Mouse (Mus musculus) gastrocnemius, postnatal 4 days (tissue): ENCODE results near the gene Srgap1. TPM values are rescaled to one million over a fixed set of nuclear protein-coding genes. Genes with fewer than 3 reads are reported as not detected.

Experiments used
- DNase-seq, 2 experiments: peaks; one replicate each; pipeline ENCODE4 v3.0.0; 2021 to 2022; ENCODE audit warnings: low spot score in 2 of 2, mixed read lengths in 2 of 2
- long read RNA-seq, 2 experiments: library from polyadenylated mRNA; stranded (forward); transcript quantifications; one replicate each; pipeline ENCODE4 v2.0.0; 2021
- total RNA-seq, 2 experiments: library from RNA; stranded (reverse); gene quantifications; 2 replicates each; pipeline ENCODE4 v1.2.3; 2021

The Srgap1 gene
- 10 to 100 TPM; 13.3 to 14.1 TPM for total RNA-seq
- long read RNA-seq, experiment 1, full-length matches to known transcripts = 4 of 10 reads
- long read RNA-seq, experiment 1, partial matches to known transcripts = 3 of 10 reads
- long read RNA-seq, experiment 1, other reads (novel, unspliced or antisense) = 3 of 10 reads
- long read RNA-seq, experiment 2, full-length matches to known transcripts = 2 of 6 reads
- long read RNA-seq, experiment 2, partial matches to known transcripts = 4 of 6 reads
- long read RNA-seq, experiment 2, other reads (novel, unspliced or antisense) = 0 of 6 reads

DNA sequence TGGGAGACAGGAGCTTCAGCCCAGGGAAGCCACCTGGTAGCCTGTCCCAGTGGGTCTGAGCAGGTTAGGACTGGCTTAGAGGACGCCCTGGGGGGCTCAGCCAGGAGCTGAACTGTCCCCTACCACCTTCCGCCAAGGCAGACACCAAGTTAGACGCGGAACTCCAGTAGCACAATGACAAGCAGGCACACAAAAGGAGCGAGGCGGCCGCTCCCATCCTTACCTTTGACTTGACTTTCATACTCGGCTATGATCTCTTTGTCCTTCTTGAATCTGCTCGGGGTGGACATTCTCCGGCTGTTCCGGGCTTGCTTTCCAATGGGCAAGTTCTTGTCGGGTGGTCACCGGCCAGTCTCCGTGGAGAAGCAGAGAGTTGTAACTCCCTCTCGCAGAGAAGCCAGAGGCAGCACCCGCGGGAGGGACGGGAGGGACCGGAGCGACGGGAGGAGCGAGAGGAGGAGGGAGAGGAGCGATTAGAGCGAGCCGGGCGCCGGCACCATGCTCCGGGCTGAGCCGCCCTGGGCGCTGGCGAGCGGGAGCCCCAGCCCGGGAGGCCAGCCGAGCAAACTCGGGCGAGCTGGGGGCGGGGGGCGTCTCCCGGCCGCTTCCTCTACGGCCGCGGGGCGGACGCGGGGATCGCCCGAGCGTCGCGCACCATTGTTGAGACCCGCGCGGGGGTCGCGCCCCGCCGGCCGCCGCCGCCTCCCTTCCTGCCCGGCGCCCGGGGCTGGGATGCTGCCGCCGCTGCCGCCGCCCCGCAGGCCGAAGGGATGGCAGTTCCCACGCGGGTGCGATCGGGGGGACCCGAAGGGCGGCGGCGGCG, at the start of gene Srgap1:
TSS of gene Srgap1 (minus strand) at position 412 of the 823 bp plus-strand sequence.
- DNase-seq = peak; percentile 54 to 62

DNA sequence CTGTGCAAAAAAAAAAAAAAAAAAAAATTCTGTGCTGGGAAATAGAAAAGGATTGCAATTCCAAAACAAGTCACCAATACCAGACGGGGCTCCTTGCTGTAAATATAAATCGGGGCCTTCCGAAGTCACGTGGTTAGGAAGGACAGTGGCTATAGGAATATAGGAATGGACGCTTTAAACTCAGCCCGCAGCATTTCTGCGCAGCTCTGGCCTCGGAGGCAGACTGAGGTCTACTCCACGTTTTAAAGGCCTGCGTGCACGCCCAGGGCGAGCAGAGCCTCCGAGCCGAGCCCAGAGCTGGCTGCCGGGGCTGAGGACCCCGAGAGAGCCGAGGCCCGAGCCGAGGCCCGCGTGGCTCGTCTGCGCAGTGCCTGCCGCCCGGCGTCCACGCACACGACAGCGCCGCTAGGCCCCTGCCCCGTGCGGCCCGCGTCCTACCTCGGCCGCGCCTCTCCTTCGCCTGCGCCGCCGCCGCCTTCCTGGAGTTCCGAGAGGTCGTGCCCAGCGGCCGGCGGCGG, 49.4 kb upstream of the Srgap1 start:
- no peak for DNase-seq

- no peak for DNase-seq
These were observed 43.4 kb upstream of the Srgap1 start for GRCm38 (mm10) chr10:122090472-122090871.

DNA sequence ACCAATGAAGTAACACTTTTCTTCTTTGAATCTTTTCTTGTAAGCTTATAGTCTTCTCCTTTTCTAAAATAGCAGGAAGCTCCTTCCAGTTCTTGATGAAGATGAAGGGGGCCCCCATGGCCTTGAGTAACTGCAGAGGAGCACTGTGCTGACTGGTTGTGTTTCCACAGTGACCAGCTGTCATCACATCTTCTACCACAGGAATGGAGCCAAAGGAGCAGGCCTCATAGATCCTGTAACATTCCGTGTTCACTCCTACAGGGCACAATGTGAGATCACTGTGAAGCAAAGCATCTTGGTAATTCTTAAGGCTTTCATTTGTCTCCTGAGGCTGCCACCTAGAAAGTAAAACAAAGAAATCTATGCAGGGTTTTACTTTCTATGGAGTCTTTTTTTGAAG, 34.2 kb upstream of the Srgap1 start:
- DNase-seq = no peak

GRCm38 (mm10) chr10:122069153-122069552, 22.0 kb upstream of the Srgap1 start:
- DNase-seq = no peak

- no peak for DNase-seq
These were observed 8.7 kb upstream of the Srgap1 start for GRCm38 (mm10) chr10:122055826-122056225.

DNA sequence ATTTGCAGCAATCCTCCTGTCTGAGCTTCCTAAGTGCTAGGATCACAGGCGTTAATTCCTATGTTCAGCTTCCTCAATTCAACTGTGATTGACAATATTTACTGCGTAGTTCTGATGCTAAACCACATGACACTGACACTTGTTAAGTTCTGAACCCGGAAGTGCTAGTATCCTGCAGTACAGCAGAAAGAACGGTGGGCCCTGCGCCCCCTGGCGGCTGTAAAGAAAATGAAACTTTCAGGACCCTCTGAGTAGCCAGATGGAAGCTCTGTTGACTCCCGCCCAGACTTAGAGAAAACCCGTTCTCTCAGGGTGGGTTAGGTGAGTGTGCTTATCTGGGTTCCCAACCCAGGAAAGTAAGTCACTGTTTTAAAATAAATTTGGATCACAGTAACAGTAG, 7.4 kb upstream of the Srgap1 start:
- peak in 1 of 2 experiments; percentile 53 for DNase-seq

GRCm38 (mm10) chr10:122051831-122052230, 4.7 kb upstream of the Srgap1 start:
- DNase-seq = peak; percentile 71 to 81

DNA sequence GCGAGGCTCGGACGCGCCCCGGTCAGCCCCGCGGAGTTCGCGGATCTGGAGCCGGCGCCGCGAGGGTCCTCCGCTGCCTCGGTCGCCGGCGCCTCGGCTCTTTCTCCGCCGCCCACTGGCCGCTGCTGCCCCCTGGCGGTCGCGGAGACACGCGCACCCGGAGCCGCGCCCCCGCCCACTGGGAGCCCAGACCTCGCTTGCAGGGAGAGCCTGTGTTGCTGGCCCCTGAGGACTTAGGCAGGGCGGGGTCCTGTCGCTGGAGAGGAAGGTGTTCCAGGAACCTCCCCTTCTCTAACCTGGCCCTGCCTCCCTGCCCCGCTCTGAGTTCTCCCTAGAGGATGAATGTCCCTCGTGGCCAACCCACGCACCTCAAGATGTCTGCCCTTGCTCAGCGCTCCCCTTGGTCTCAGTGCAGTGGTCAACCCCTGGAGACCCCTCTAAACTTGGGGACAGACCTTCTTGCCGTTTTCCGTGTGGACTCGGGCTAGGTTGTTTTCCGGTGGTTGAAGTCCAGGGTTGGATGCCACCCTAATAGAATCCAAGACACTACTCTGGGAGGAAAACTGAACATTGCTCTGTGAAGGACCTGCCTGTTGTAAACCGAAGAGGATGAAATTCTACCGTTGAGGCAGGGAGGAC, 731 bp upstream of the Srgap1 start:
- peak; percentile 83 to 87 for DNase-seq

GRCm38 (mm10) chr10:122046511-122046903, 608 bp downstream of the Srgap1 start:
- DNase-seq = no peak

GRCm38 (mm10) chr10:122045946-122046345, 1.2 kb downstream of the Srgap1 start:
- DNase-seq = no peak

DNA sequence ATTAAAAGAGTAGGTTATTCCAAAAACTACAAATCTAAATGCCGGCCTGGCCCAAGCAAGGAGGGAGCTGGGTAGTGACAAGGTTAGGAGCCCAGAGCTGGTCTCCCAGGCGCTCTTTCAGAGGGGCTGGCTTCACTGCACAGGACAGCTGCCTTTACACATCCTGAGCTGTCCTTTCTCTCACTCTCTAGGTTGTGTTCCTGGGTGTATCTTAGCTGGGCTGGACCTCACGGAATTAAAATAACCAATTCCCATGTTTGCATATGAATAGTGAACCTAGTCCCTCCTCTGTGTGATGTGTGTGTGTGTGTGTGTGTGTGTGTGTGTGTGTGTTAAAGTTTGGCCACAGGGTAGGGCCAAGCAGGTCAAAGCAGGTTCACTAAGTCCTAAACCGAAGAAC, 2.2 kb downstream of the Srgap1 start:
- DNase-seq = no peak

DNA sequence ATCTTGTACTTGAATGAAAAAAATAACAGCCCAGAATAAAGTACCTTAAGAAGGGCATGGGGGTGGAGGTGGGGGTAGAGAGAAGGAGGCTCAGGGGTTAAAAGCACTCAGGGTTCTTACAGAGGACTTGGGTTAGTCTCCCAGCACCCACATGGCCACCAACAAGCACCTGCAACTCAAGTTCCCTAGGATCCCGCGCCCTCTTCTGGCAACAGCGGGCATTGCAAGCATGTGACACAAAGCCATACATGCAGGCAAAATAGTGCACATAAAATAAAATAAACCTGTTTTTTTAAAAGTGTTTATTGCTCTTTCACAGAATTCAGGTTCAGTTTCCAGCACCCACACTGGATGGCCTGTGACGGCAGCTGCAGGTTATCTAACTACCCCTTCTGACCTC, 6.7 kb downstream of the Srgap1 start:
- DNase-seq = no peak

- DNase-seq = no peak
These were observed 7.5 kb downstream of the Srgap1 start for GRCm38 (mm10) chr10:122039566-122039965.

GRCm38 (mm10) chr10:122038554-122038953, 8.6 kb downstream of the Srgap1 start:
- no peak for DNase-seq

DNA sequence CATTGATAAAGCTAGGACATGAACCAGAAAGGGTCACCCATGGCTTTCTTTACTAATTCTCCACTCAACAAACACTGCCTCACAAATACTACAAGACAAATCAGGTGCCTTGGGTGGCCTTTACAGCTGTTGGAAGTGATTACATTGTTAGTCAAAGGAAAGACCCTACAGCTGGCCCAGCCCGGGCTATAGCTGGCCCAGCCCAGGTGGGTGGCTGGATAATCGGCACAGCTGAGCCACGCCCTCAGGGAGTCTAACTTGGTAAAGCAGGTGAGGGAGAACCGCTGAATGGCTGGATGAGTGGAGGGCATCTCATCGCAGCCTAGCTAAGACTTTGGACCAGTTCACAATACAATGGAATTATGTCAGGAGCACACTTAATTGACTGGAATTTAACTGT, 13.8 kb downstream of the Srgap1 start:
- DNase-seq = no peak

- no peak for DNase-seq
These were observed 16.7 kb downstream of the Srgap1 start for GRCm38 (mm10) chr10:122030420-122030819.

DNA sequence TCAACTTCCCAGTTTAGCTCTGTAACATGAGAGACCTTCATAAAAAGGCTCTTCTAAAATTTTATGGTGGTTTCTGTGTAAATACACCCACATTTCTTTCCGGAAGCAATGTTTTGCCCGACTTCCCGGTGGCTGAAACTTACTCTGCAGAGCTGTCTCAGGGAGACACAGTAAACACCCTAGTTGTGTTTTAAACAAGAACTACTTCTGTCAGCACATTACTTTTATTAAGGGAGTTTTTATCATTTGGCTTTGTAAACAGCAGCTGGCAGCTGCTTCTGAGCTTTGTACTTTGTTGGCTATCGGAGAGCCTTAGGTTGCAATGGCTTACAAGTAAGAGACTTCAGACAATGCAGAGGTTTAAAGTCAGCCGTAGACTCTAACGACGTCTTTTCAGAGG, 17.4 kb downstream of the Srgap1 start:
- DNase-seq = no peak

DNA sequence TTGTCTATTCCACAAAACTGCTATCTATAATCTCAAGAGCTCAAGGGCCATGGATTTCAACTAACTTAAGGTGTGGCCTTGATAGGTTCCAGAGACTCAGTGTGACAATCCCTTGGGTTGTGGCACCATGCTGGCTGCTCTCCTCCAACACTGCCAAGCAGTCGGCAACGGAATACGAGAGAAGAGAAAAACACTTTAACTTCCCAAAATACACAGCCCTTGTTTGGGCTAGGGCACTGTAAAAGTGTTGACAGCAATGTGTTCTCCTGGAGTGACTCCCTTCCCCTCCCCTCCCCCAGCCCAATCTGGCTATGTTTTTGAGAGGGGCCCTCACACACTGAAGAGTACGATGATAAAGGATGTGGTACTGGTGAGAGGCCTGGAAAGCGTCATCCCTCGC, 21.9 kb downstream of the Srgap1 start:
- DNase-seq = no peak

GRCm38 (mm10) chr10:122020906-122021305, 26.2 kb downstream of the Srgap1 start:
- DNase-seq = no peak

- no peak for DNase-seq
These were observed 26.9 kb downstream of the Srgap1 start for GRCm38 (mm10) chr10:122020255-122020654.

- DNase-seq = peak in 1 of 2 experiments; percentile 53
These were observed 28.5 kb downstream of the Srgap1 start for GRCm38 (mm10) chr10:122018594-122019048.
